Mouse (Mus musculus) kidney, postnatal 0 days (tissue): ENCODE results near the gene AU040320. TPM values are rescaled to one million over a fixed set of nuclear protein-coding genes. Genes with fewer than 3 reads are reported as not detected.

ENCODE experiments used
- ATAC-seq: fragments of 200-750 bp; cut with Nextera tagmentation; replicated peaks from 2 replicates; pipeline ENCODE4 v1.8.0; 2017; ENCODE audit warnings: low read depth, moderate number of reproducible peaks, moderate TSS enrichment, moderate library complexity; ENCODE audit not compliant: low FRiP score
- DNase-seq: peaks from one replicate; pipeline ENCODE4 v3.0.0-alpha.2; 2016; ENCODE audit warnings: low spot score
- H3K27ac ChIP-seq: fragments of 300-500 bp; sonication (generic); 2 replicates; pipeline ENCODE4 v1.5.1; 2014; ENCODE audit warnings: mild to moderate bottlenecking
- H3K27me3 ChIP-seq: fragments of 300-500 bp; sonication (generic); 2 replicates; pipeline ENCODE4 v1.6.1; 2014; ENCODE audit warnings: low read length, mixed read lengths; ENCODE audit not compliant: insufficient read depth
- H3K36me3 ChIP-seq: fragments of 300-500 bp; sonication (generic); 2 replicates; pipeline ENCODE4 v1.6.1; 2014; ENCODE audit warnings: low read length, mixed read lengths; ENCODE audit not compliant: insufficient read depth
- H3K4me1 ChIP-seq: fragments of 300-500 bp; sonication (generic); replicated peaks from 2 replicates; pipeline ENCODE4 v1.6.1; 2014; ENCODE audit warnings: antibody characterized with exemption, low read length, mixed read lengths; ENCODE audit not compliant: insufficient read depth
- H3K4me2 ChIP-seq: fragments of 300-500 bp; sonication (generic); 2 replicates; pipeline ENCODE4 v1.6.1; 2014; ENCODE audit warnings: mild to moderate bottlenecking, low read length, moderate library complexity, mixed read lengths
- H3K4me3 ChIP-seq: fragments of 300-500 bp; sonication (generic); replicated peaks from 2 replicates; pipeline ENCODE4 v1.5.1; 2014; ENCODE audit warnings: low read depth, low read length
- H3K9ac ChIP-seq: fragments of 300-500 bp; sonication (generic); 2 replicates; pipeline ENCODE4 v1.6.1; 2014; ENCODE audit warnings: low read depth, low read length
- H3K9me3 ChIP-seq: fragments of 300-500 bp; sonication (generic); replicated peaks from 2 replicates; pipeline ENCODE4 v1.6.1; 2016; ENCODE audit warnings: low read length, inconsistent platforms, mixed read lengths
- CTCF ChIP-seq: IDR thresholded peaks from 2 replicates; pipeline ENCODE4 v1.5.1; 2016; ENCODE audit warnings: antibody characterized with exemption, low read depth, mild to moderate bottlenecking, moderate library complexity
- WGBS: fragments of 180-500 bp; shearing (Covaris S2); extraction: QIAGEN DNeasy Blood & Tissue Kit; methylation state at CpG from one replicate; pipeline ENCODE4 v1.1.7; 2014; 5-methylcytosine and 5-hydroxymethylcytosine counted together
- polyA plus RNA-seq: library from polyadenylated mRNA; unstranded; fragments of >200 nt; fragmentation: Nextera tagmentation; extraction: Ambion mirVana; gene quantifications from 2 replicates; pipeline ENCODE4 v1.2.1, GENCODE M21; 2015

Gene AU040320
- polyA plus RNA-seq, 1 experiment from 2014 or later: 22.6 TPM

DNA sequence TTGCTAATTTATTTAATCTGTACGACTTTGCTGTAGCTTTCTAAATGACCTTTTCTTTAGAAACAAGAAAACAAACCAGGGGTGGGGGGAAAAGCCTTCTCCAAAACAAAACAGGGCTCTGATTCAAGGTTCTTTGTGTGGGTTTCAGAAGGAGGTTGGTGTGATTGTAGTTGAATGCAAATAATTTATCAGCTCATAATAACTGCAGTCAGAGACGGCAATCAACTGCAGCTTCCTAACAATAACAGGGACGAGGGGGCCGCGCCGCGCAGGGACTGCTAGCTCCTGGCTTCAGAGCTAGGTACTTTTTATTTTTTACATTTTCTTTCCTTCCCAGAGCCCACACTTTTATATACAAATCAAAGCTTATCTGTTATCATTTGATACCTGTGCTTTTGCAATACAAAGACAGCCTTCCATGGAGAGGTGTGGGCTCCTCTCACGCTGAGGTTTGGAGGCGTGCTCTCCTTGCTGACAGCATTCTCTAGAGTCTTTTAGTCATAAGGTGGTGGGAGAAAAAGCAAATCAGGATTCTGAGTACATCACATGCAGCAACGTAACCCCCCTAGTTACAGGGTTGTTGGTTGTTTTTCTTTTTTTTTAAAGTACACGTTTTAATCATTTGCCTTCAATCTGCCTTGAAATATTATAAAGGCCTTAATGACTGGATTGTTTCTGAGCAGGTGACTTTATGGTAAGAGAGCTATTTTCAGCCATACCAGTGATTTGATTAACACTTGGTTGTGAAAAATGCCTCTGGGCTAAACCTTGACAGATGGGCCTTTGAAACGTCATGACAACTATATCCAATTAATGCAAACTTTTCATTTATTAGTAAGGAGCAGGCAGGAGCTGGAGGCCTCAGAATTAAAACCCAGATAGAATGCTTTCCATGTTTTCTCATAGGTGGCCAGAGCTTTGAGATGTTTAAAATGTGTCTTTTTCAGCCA, 26.8 kb downstream of the AU040320 start:
- no peaks in the 10 kb centered on the region for H3K36me3 ChIP-seq
- no peaks in the 10 kb centered on the region for H3K27me3 ChIP-seq
- H3K4me1 ChIP-seq: no peaks in the 10 kb centered on the region
- no peak for DNase-seq
- no peak overlapping the region for H3K4me2 ChIP-seq
- no peak for TF ChIP-seq CTCF
- H3K9ac ChIP-seq: no peak overlapping the region
- 60% methylated on average over 12 of the region's 12 CpGs for WGBS
- H3K4me3 ChIP-seq: no peak overlapping the region
- no peak for ATAC-seq
- no peaks in the 10 kb centered on the region for H3K9me3 ChIP-seq
- no peak overlapping the region for H3K27ac ChIP-seq

DNA sequence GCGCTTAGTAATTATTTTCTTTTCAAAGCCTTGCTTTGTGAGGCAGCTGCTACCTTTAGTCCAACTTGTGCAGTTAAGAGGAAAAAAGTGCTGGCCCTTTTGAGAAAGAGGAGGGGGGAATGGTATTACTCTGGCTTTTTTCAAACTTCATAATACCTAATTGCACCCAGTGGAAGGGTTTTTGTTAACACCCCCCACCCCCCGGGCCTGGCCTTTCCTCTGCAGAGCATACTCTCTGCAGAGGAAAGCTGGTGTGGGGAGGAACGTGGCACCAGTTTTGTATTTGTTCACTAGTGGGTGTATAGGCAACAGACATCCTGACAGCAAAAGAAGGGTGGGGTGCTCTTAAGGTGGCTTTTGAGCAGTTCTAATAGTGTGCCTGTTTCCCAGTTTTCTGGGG, 28.5 kb downstream of the AU040320 start:
- no peak for DNase-seq
- 77% methylated on average over 3 of the region's 3 CpGs for WGBS
- no peak for ATAC-seq
- Histone ChIP-seq H3K27me3 (no peaks in the 10 kb centered on the region), H3K36me3 (no peaks in the 10 kb centered on the region), H3K4me3 (no peak overlapping the region), H3K4me2 (no peak overlapping the region), H3K27ac (no peak overlapping the region), H3K9me3 (no peaks in the 10 kb centered on the region), H3K4me1 (no peaks in the 10 kb centered on the region), H3K9ac (no peak overlapping the region)
- no peak for TF ChIP-seq CTCF

GRCm38 (mm10) chr4:126782512-126782911, 29.2 kb downstream of the AU040320 start:
- no peak for TF ChIP-seq CTCF
- no peak for ATAC-seq

DNA sequence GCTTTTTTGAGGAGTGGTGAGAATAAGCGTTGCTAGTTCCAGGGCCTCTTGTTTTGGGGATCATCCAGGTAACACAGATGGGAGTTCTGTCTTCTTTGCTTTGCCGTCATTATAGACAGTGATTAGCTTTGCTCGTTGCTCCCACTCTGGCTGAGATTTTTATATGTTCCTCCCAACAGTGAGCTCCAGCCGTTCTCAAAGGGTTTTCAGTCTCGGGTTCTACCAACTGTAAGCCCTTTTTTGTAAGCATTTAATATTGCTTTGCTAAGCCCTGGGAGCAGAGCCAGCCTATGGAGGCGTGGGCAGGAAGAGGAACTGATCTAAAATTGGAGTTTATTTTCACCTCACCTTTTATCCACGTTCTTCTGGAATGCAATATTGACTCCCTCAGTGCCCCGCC, 29.7 kb downstream of the AU040320 start:
- no peaks in the 10 kb centered on the region for H3K27me3 ChIP-seq
- H3K4me1 ChIP-seq: no peaks in the 10 kb centered on the region
- DNase-seq: no peak
- H3K4me3 ChIP-seq: no peak overlapping the region
- H3K27ac ChIP-seq: no peak overlapping the region
- no peak overlapping the region for H3K4me2 ChIP-seq
- H3K9ac ChIP-seq: no peak overlapping the region
- ATAC-seq: no peak
- H3K36me3 ChIP-seq: no peaks in the 10 kb centered on the region
- no peak for TF ChIP-seq CTCF
- no peaks in the 10 kb centered on the region for H3K9me3 ChIP-seq
- 68% methylated on average over 8 of the region's 8 CpGs for WGBS

More at GRCm38 (mm10) chr4:126782512-126782911, 29.2 kb downstream of the AU040320 start:
- Histone ChIP-seq H3K4me1 (no peaks in the 10 kb centered on the region), H3K4me3 (no peak overlapping the region), H3K9me3 (no peaks in the 10 kb centered on the region), H3K9ac (no peak overlapping the region), H3K36me3 (no peaks in the 10 kb centered on the region), H3K4me2 (no peak overlapping the region), H3K27ac (no peak overlapping the region), H3K27me3 (no peaks in the 10 kb centered on the region)
- WGBS: 88% methylated on average over 8 of the region's 8 CpGs
- no peak for DNase-seq

DNA sequence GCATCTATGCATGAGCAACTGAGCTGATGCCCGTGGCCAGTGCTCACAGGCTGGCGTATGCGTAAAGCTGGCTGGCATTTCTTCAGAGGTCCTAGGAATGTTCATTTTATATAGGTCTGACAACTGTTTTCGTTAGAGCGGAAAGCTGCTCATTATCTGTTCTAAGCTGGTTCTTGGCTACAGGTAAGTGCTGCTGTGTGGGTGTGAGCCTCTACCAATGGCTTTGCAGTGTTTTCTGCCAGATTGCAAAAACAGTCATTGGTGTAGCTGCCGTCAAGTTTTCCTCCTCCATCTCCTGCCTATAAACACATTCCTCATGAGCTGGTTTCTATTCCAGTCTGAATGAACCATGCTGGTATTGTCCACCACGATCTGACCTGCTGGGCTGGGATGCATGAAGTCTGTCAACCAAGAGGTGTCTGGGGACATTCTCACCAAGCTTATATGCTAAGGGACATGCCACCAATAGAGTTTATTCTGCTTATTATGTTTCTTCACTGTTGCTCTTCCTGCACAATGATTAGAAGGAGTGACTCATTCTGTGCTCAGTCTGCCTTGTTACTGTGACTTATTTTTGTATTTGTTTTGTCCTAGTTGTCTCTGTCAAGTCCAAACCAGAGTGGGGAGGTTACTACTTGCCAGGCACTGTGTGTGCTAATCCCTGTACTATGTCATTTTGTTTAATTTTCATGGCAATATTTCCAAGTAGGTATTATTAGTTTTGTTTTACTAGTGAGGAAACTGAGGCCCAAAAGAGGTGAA, 39.2 kb downstream of the AU040320 start:
- 91% methylated on average over 7 of the region's 7 CpGs for WGBS
- Histone ChIP-seq H3K9me3 (no peaks in the 10 kb centered on the region), H3K9ac (no peak overlapping the region), H3K27ac (no peak overlapping the region), H3K4me3 (no peak overlapping the region), H3K4me1 (no peaks in the 10 kb centered on the region), H3K36me3 (peaks cover 18% of the 10 kb centered on the region; the same call in 1 of the 2 replicates), H3K4me2 (no peak overlapping the region), H3K27me3 (no peaks in the 10 kb centered on the region)
- ATAC-seq (no peak), DNase-seq (no peak)
- no peak for TF ChIP-seq CTCF

GRCm38 (mm10) chr4:126802174-126802573, 48.8 kb downstream of the AU040320 start:
- ATAC-seq: no peak
- H3K4me1 ChIP-seq: no peaks in the 10 kb centered on the region
- no peak for DNase-seq
- no peaks in the 10 kb centered on the region for H3K27me3 ChIP-seq
- TF ChIP-seq CTCF: no peak
- H3K4me2 ChIP-seq: no peak overlapping the region
- no peak overlapping the region for H3K9ac ChIP-seq
- H3K9me3 ChIP-seq: no peaks in the 10 kb centered on the region
- no peaks in the 10 kb centered on the region for H3K36me3 ChIP-seq
- no peak overlapping the region for H3K27ac ChIP-seq
- WGBS: 87% methylated on average over 8 of the region's 8 CpGs
- no peak overlapping the region for H3K4me3 ChIP-seq
